Mouse (Mus musculus) intestine, embryonic 14.5 days (tissue): ENCODE results near the gene Celf6. TPM values are rescaled to one million over a fixed set of nuclear protein-coding genes. Genes with fewer than 3 reads are reported as not detected.

Experiments used
- ATAC-seq: fragments of 200-750 bp; cut with Nextera tagmentation; replicated peaks from 2 replicates; pipeline ENCODE4 v1.8.0; 2017; ENCODE audit warnings: low read depth, moderate number of reproducible peaks, moderate TSS enrichment, moderate library complexity; ENCODE audit not compliant: low FRiP score, low TSS enrichment
- DNase-seq: peaks from one replicate; pipeline ENCODE4 v3.0.0-alpha.2; 2018; ENCODE audit warnings: low spot score
- H3K27ac ChIP-seq: fragments of 300-500 bp; sonication (generic); 2 replicates; pipeline ENCODE4 v1.5.1; 2014; ENCODE audit warnings: low read depth, mild to moderate bottlenecking, control low read depth
- H3K27me3 ChIP-seq: fragments of 300-500 bp; sonication (generic); replicated peaks from 2 replicates; pipeline ENCODE4 v1.6.1; 2014; ENCODE audit warnings: low read length, control low read depth; ENCODE audit not compliant: control insufficient read depth, insufficient read depth
- H3K36me3 ChIP-seq: fragments of 300-500 bp; sonication (generic); 2 replicates; pipeline ENCODE4 v1.6.1; 2014; ENCODE audit warnings: low read length, control low read depth; ENCODE audit not compliant: control insufficient read depth, insufficient read depth
- H3K4me1 ChIP-seq: fragments of 300-500 bp; sonication (generic); replicated peaks from 2 replicates; pipeline ENCODE4 v1.6.1; 2014; ENCODE audit warnings: low read length, control low read depth, mixed read lengths; ENCODE audit not compliant: control insufficient read depth, insufficient read depth
- H3K4me2 ChIP-seq: fragments of 300-500 bp; sonication (generic); 2 replicates; pipeline ENCODE4 v1.6.1; 2014; ENCODE audit warnings: low read length
- H3K4me3 ChIP-seq: fragments of 300-500 bp; sonication (generic); 2 replicates; pipeline ENCODE4 v1.5.1; 2014; ENCODE audit warnings: low read depth, low read length, control low read depth, mixed read lengths
- H3K9ac ChIP-seq: fragments of 300-500 bp; sonication (generic); 2 replicates; pipeline ENCODE4 v1.6.1; 2014; ENCODE audit warnings: mild to moderate bottlenecking, low read length
- H3K9me3 ChIP-seq: fragments of 300-500 bp; sonication (generic); 2 replicates; pipeline ENCODE4 v1.6.1; 2016; ENCODE audit warnings: low read length, control low read depth; ENCODE audit not compliant: control insufficient read depth
- WGBS: fragments of 180-500 bp; shearing (Covaris S2); extraction: QIAGEN DNeasy Blood & Tissue Kit; methylation state at CpG from one replicate; pipeline ENCODE4 v1.1.7; 2014; 5-methylcytosine and 5-hydroxymethylcytosine counted together
- polyA plus RNA-seq: library from polyadenylated mRNA; unstranded; fragments of >200 nt; fragmentation: Nextera tagmentation; extraction: Ambion mirVana; gene quantifications from 2 replicates; pipeline ENCODE4 v1.2.1, GENCODE M21; 2014

The Celf6 gene
- 3.3 and 4.3 TPM in 2 replicates for polyA plus RNA-seq

- Histone ChIP-seq H3K27ac (no peak within 1 kb of the TSS), H3K4me1 (no peaks in the 10 kb centered on the region), H3K27me3 (peaks cover 14% of the 10 kb centered on the region; the same call in 1 of the 2 replicates), H3K9me3 (no peaks in the 10 kb centered on the region), H3K4me2 (peak within 1 kb of the TSS; percentile 52), H3K9ac (no peak within 1 kb of the TSS), H3K36me3 (no peaks in the 10 kb centered on the region), H3K4me3 (peak within 1 kb of the TSS; percentile 22)
- ATAC-seq (peak; percentile 98), DNase-seq (peak; percentile 99)
- WGBS: under 1% methylated on average over 59 of the region's 61 CpGs
Observed at GRCm38 (mm10) chr9:59577844-59578504, at the start of gene Celf6. Gene Celf6 (plus strand): TSS chr9:59577917.

GRCm38 (mm10) chr9:59528274-59528673, 49.4 kb upstream of the Celf6 start:
- Histone ChIP-seq H3K4me1 (no peaks in the 10 kb centered on the region), H3K9ac (no peak overlapping the region), H3K36me3 (no peaks in the 10 kb centered on the region), H3K4me3 (no peak overlapping the region), H3K4me2 (no peak overlapping the region), H3K27me3 (no peaks in the 10 kb centered on the region), H3K9me3 (no peaks in the 10 kb centered on the region), H3K27ac (no peak overlapping the region)
- ATAC-seq: no peak
- no peak for DNase-seq
- WGBS: 75% methylated on average over 2 of the region's 2 CpGs

GRCm38 (mm10) chr9:59531645-59532044, 46.1 kb upstream of the Celf6 start:
- WGBS: 54% methylated on average over 5 of the region's 5 CpGs
- no peaks in the 10 kb centered on the region for H3K9me3 ChIP-seq
- H3K4me3 ChIP-seq: no peak overlapping the region
- no peak overlapping the region for H3K27ac ChIP-seq
- no peak overlapping the region for H3K4me2 ChIP-seq
- no peaks in the 10 kb centered on the region for H3K4me1 ChIP-seq
- DNase-seq: no peak
- ATAC-seq: no peak
- H3K36me3 ChIP-seq: no peaks in the 10 kb centered on the region
- no peak overlapping the region for H3K9ac ChIP-seq
- H3K27me3 ChIP-seq: no peaks in the 10 kb centered on the region

- Histone ChIP-seq H3K9me3 (no peaks in the 10 kb centered on the region), H3K36me3 (no peaks in the 10 kb centered on the region), H3K4me3 (no peak overlapping the region), H3K9ac (no peak overlapping the region), H3K4me2 (no peak overlapping the region), H3K27me3 (no peaks in the 10 kb centered on the region), H3K4me1 (no peaks in the 10 kb centered on the region), H3K27ac (no peak overlapping the region)
- 74% methylated on average over 2 of the region's 2 CpGs for WGBS
- ATAC-seq (no peak), DNase-seq (no peak)
Observed at GRCm38 (mm10) chr9:59533422-59533821, 44.3 kb upstream of the Celf6 start.

GRCm38 (mm10) chr9:59533889-59534288, 43.8 kb upstream of the Celf6 start:
- DNase-seq (no peak), ATAC-seq (no peak)

GRCm38 (mm10) chr9:59537651-59538050, 40.1 kb upstream of the Celf6 start:
- no peak for ATAC-seq
- WGBS: 74% methylated on average over 3 of the region's 3 CpGs
- DNase-seq: no peak

More at GRCm38 (mm10) chr9:59533889-59534288, 43.8 kb upstream of the Celf6 start:
- no peak overlapping the region for H3K4me2 ChIP-seq
- H3K4me1 ChIP-seq: peaks cover under 1% of the 10 kb centered on the region; the same call in 1 of the 2 replicates
- H3K36me3 ChIP-seq: no peaks in the 10 kb centered on the region
- no peak overlapping the region for H3K27ac ChIP-seq
- no peaks in the 10 kb centered on the region for H3K9me3 ChIP-seq
- H3K9ac ChIP-seq: no peak overlapping the region
- no peak overlapping the region for H3K4me3 ChIP-seq
- 73% methylated on average over 4 of the region's 4 CpGs for WGBS
- no peaks in the 10 kb centered on the region for H3K27me3 ChIP-seq

GRCm38 (mm10) chr9:59539441-59540137, 38.1 kb upstream of the Celf6 start, which contains the start of the genes Hexa and Tmem202:
Gene Hexa (plus strand): TSS chr9:59539540.
Gene Tmem202 (minus strand): TSS chr9:59539847.
- peak within 1 kb of the TSS; percentile 51 for H3K4me3 ChIP-seq
- ATAC-seq (peak; percentile 91), DNase-seq (peak; percentile 92)
- H3K27ac ChIP-seq: no peak within 1 kb of the TSS
- H3K9ac ChIP-seq: peak within 1 kb of the TSS; percentile 69
- H3K4me2 ChIP-seq: peak within 1 kb of the TSS; percentile 79
- WGBS: under 1% methylated on average over 55 of the region's 55 CpGs
- no peaks in the 10 kb centered on the region for H3K36me3 ChIP-seq
- no peaks in the 10 kb centered on the region for H3K9me3 ChIP-seq
- peaks cover 12% of the 10 kb centered on the region for H3K4me1 ChIP-seq
- no peaks in the 10 kb centered on the region for H3K27me3 ChIP-seq

More at GRCm38 (mm10) chr9:59537651-59538050, 40.1 kb upstream of the Celf6 start:
- no peak overlapping the region for H3K27ac ChIP-seq
- H3K9ac ChIP-seq: no peak overlapping the region
- no peaks in the 10 kb centered on the region for H3K27me3 ChIP-seq
- no peak overlapping the region for H3K4me3 ChIP-seq
- H3K9me3 ChIP-seq: no peaks in the 10 kb centered on the region
- no peaks in the 10 kb centered on the region for H3K36me3 ChIP-seq
- no peak overlapping the region for H3K4me2 ChIP-seq
- peaks cover 12% of the 10 kb centered on the region for H3K4me1 ChIP-seq

GRCm38 (mm10) chr9:59541617-59542016, 36.1 kb upstream of the Celf6 start:
- DNase-seq: no peak
- no peak for ATAC-seq
- WGBS: 66% methylated on average over 6 of the region's 6 CpGs
- H3K4me3 ChIP-seq: no peak overlapping the region
- no peak overlapping the region for H3K4me2 ChIP-seq
- no peaks in the 10 kb centered on the region for H3K27me3 ChIP-seq
- peaks cover 12% of the 10 kb centered on the region for H3K4me1 ChIP-seq
- H3K9me3 ChIP-seq: no peaks in the 10 kb centered on the region
- H3K9ac ChIP-seq: no peak overlapping the region
- H3K27ac ChIP-seq: no peak overlapping the region
- no peaks in the 10 kb centered on the region for H3K36me3 ChIP-seq
